Mouse (Mus musculus): ENCODE measurements around the gene Lypd4.

Lypd4 gene

DNA sequence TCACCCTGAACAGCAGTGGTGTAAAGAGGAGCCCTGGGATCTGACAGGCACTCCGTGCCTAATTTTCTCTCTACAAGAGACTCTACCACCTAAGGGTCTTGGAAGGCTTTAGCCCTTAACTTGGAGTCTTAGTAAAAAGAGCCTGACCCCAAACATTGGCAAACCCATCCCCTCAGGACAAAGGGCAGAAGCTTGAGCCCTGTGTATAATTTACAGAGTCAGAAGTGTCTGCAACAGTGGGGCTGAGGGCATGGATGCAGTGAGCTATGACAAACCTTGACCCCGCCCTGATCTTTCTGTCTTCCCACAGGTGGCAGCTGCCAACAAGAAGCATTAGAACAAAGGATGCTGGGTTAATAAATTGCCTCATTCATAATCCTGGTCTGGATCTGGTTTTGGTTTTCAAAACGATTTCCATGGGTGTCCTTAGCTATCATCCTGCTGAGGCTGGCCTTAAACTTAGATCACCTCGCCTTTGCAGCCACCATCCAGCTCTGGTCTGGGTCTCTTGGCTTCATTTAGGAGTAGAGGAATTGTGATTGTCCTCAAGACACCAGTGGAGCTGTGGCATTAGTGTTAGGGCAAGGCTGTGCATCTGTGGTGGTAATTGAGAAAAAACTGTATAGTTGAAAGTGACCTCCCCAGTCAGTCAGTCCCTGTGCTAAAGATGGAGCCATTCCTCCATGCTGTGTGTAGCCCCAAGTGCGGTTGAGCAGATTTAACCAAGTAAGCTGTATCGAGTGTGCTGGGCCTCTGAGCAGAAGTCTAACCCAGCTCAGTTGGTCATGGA lies 19.9 kb upstream of the Lypd4 start:
- intact Hi-C loops (cut with DNase I) = loop anchor here (2.0 to 5.0 kb wide), 3 partner anchors 15 to 75 kb away; no protein-coding TSS in a partner anchor

DNA sequence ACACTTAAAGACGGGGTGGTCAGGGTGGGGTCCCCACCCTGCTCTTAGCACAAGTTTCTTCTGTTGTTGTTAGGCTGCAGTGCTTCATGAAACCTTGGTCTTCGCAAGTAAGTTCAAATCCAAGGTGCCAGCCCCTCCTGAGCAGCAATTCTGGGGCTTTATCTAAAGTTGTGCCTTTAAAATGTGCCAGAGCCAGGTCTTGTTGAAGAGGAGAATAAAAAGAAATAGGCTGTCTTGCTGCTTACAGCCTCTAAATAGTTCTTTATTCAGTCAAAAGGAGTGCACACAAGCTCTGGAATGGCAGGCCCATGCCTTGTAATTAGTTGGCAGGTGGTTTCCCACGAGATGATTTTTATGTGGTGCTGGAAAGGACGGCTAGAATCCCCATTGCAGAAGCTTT lies 17.4 kb upstream of the Lypd4 start:
- intact Hi-C loops (cut with DNase I) = no loop called here

DNA sequence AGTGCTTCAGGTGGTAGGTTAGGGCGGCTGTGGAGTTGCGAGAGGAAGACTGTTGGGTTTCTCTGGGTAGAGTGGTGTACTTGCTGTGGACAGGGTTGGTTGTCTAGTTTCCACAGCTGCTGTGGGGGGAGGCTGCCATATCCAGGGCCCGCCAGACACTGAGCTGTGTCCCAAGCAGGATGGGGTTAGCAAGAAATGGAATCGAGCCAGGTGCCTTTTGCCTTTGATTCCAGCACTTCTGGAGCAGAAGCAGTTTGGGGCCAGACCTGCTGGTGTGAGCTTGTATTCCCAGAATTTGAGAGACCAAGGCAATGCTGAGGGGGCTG lies 16.5 kb upstream of the Lypd4 start:
- intact Hi-C loops (cut with DNase I) = no loop called here

DNA sequence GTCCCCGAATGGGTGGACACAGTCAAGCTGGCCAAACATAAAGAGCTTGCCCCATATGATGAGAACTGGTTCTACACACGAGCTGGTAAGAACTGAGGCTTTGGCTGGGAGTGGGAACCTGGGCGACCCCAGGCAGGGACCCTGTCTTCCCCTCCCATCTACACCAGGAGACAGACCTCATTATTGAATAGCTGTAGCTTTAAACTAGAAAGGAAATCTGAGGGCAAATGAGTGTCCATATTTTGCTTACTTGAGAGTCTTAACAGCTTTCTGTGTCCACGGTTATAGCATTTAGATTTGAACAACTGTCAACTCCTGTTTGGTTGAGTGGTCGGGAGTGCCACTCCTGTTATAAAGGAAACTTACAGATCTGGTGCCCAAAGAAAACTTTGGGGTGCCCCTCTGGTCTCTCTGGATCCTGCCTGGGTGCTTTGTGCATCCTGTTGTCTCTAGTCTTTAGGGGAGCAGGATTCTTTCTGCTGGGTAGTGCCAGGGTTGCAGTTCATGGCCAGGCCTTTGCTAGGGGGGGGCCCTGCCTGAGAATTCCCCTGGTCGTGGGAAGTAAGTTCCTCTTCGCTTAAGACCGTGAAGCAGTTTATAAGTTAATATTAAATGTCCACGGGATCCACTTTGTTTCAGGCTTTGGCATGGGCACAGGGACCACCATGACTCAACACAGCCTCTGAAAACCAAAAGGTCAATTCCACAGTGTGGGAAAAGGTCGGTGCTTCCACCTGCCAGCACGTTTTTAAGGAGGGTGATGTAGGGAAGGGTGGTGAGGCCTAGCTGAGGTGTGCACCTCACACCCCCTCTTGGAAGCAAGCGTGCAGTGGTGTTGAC lies 15.9 kb upstream of the Lypd4 start:
- intact Hi-C loops (cut with DNase I) = no loop called here

DNA sequence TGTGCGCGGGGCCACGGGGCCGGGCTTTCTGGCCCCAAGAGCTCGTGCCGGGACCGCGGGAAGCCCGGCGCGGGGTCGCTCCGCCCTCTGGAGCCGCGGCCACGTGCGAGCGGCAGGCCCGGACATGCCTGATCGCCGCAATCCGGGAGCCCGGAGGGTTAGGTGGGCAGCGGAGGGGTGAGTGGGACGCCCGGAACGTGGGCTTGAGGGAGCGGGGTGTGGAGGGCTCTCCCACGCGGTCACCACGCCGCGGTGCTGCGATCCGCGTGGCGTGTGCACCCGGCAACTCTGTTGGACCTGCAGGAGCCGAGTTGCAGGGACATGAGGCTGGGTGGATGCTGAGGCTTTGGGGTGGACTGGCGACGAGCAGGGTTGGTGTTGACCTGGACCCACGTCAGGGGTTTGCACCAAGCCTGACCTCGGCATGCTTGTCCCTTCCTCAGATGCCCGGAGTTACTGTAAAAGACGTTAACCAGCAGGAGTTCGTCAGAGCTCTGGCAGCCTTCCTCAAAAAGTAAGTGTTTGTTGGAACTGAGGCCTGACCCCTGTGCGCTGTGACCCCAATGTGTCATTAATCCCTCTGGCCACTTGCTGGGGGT lies 15.1 kb upstream of the Lypd4 start:
- intact Hi-C loops (cut with DNase I) = no loop called here

DNA sequence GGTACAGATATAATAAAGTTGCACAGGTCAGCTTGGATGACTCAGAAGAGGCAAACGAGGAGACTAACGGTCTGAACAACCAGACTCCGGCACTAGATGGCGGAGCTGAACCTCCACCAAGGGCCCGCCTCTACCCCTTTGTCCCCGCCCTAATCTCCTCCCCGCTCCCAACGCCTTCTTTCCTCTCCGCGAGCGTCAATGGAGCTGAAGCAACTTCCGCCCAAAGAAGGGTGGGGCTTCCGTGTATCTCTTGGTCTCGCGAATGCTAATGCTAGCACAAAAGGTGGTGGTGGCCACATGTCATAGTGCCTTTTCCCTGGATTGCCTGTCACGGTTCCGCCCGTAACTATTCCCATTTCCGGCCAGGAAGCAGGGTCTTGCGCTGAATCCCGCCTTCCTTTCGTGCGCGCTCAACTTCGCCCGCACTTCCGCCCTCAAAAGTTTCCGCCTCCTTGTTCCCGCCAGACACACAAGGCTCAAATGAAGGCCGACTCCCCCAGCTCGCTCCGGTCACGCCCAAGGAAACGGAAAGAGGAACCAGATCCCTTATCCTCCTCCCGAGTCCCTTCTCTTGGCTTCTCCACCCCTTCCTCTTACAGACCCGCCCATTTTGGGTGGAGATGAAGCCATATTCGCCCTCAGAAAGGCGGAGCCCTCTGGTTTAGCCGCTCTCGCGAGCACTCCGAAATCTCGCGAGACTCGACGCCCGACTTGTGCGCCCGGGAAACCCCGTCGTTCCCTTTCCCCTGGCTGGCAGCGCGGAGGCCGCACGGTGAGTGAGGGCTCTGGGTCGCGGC lies 14.4 kb upstream of the Lypd4 start, which contains the start of gene Rps19:
Rps19 (plus strand) TSS at position 476 of the 797 bp plus-strand sequence.
- intact Hi-C loops (cut with DNase I) = no loop called here

DNA sequence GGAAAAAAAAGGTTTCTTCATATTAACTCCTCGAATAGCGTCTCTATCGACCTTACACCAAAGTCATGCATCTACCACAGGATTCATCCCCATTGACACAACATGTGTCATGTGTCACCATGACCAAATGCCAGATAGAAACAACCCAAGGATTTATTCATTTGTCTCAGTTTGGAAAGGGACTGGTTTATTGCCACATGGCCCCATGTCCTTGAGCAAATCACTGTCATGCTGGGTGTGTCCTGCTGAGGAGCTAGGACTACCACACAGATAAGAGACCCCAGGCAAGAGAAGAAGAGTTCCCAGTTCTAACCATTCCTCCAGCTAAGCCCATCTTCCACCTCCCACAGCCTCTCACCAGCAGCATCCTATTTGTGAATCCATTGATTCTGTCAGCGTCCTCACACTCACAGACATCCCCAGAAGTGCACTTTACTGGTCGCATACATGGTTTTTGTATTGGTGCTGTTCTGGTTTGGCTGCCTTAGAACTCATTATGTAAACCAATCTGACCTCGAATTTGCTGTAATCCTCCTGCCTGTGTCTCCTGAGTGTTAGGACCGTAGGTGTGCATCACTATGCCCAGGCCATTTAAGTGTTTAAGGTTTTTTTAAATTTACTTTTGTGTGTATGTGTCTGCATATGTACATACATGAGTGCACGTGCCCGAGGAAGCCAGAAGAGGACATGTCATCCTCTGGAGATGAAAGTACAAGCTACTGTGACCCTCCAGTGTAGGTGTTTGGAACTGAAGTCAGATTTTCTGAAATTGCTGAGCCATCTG lies 12.9 kb upstream of the Lypd4 start:
- intact Hi-C loops (cut with DNase I) = no loop called here

DNA sequence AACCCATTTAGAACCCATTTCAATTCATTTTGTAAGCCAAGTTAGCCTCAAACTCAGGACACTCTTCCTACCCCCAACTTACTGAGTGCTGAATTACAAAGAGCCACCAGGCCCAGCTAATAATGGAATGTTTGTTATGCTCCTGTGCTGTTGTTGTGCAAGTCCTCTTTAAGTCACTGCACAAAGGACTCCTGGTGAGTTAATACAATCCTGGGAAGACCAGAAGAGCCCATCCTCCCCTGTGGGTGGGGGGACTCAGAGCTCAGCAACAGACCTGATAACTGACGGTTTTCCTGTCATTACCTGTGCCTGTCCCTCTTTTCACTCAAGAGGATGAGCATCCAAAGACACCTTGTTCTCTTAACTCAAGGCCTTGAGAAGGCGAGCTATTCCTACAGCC lies 9.9 kb upstream of the Lypd4 start:
- intact Hi-C loops (cut with DNase I) = loop anchor here (5.0 kb wide), 1 partner anchor 57 kb away; no protein-coding TSS in a partner anchor

DNA sequence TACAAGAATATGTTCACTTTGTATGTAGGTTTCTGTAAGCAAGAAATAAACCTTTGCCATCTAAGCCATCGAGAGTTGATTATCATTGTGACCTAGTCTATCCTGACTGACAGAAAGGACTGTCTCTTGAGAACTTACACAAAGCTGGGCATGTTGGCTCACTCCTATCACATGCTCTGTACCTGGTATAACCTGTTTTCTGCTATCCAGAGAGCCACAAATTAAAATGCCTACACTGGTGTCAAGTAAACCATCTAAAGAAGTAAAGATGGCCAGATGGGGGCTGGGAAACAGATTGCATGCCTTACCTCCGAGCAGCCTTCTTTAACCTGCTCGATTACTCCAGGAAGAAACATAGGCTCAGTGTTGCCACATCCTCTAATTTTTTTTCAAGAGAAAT lies 7.8 kb upstream of the Lypd4 start:
- intact Hi-C loops (cut with DNase I) = loop anchor here (5.0 kb wide), 1 partner anchor 55 kb away; no protein-coding TSS in a partner anchor

DNA sequence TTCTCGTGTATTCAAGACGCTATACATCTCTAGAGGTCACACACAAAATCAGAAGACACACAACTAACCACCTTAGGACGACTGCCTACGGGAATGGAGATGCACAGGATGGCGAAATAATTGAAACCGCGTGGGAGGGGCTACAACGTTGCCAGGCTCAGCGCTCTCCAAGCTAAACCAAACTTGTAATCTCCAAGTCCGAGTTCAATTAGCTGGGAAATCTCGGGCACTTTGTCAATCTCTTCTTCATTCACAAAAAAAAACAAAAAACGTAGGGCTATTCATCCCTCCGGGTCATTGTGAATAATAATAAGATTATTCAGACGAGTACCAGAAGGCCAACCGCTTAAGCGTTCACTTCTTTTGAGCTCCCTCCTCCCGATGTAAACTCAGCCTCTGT lies 661 bp downstream of the Lypd4 start:
- intact Hi-C loops (cut with DNase I) = no loop called here

DNA sequence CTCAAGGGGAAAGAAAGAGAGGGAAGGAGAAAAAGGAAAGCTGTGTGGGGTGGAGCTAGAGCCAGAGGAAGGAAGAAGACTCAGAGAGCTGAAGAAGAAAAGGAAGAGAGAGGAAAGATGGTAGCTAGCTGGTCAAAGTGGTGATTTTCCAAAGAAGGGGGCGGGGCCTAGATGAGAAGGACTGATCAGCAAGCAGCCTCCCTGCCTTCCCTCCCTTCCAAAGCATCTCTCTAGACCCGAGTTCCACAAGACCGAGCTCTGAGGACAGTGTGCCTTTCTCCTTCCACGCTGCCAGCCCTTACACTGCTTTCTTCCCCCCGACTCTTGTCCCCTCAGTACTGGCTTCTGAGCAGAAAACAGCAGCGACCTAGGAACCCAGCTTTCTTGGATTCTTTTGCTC lies 5.6 kb downstream of the Lypd4 start:
- intact Hi-C loops (cut with DNase I) = no loop called here

DNA sequence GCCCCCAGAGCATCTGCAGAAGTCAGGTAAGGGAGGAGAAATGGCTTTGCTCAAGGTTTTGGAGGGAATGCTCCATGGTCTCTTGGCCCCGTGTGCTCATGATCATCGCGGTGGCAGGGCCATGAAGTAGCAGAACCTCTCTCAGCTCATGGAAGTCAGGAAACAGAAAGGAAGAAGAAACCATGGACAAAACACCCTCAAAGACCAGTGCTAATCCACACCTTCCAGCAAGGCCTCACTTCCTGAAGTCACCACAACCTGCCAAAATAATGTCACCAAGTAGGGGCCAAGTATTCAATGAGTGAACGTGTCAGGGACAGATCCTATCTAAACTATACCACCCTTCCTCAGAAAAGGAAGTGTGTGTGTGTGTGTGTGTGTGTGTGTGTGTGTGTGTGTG lies 6.9 kb downstream of the Lypd4 start:
- intact Hi-C loops (cut with DNase I) = no loop called here

DNA sequence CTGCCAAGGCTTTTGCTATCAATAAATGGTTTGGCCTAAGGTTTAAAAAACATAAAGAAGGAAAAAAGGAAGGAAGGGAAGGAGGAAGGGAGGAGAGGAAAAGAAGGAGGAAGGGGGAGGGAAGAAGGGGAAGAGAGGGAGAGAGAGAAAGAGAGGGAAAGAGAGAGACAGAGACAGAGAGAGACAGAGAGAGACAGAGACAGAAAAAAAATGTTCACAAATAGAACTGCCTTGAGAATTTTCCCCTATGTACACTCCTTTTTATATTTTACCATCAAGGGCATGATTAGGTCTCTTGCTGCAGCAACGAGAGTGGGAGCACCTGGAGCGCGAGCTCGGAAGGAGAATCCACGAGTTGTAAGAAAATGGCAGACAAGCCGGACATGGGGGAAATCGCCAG lies 7.8 kb downstream of the Lypd4 start, which contains the start of gene Gm9844:
Gm9844 (plus strand) TSS at position 301 of the 400 bp plus-strand sequence.
- intact Hi-C loops (cut with DNase I) = no loop called here

DNA sequence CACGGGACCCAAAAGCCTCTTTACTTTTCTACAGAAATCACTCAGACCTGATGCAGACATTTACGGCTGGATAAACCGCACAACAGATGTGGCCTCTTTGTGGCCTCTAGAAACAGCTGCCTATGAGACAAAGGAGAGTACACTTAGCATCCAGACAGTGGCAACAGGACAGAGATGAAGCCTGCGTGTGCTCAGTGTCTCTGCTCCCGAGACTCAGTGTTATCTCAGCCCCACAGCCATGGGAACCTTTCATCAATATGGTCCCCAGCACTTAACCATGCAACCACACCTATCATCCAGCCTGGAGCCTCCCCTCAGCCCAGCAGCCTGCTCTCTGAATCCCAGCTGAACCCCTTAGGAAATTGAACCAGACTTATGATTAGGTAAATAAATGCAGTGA lies 10.5 kb downstream of the Lypd4 start:
- intact Hi-C loops (cut with DNase I) = no loop called here

DNA sequence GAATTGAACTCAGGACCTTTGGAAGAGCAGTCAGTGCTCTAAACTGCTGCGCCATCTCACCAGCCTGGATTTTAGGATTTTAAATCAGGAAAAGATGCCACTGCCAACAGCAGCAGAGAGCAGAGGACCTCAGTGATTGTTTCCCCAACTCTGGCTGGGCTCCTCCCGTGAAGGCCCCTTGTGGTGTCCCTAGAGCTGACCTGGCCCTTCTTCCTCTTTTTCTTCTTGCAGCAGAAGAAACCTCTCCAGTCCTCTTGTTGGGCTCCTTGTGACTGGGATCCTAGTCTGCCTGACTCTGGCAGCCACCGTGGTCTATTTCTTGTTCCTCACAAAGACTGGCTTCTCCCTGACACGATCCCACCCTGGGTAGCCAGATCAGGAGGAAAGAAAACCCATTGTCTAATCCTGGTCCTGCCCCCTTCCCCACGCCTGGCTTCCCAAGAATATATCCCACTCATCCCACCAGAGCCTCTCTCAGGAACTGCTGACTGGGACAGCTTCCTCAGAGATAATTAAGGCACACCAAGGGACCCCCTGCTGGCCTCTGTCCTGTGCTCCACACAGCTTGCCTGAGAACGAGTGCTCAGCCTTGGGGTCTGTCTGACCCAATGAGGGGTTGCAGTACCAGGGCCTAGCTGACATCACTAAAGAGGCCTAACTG lies 13.2 kb downstream of the Lypd4 start:
- intact Hi-C loops (cut with DNase I) = no loop called here

DNA sequence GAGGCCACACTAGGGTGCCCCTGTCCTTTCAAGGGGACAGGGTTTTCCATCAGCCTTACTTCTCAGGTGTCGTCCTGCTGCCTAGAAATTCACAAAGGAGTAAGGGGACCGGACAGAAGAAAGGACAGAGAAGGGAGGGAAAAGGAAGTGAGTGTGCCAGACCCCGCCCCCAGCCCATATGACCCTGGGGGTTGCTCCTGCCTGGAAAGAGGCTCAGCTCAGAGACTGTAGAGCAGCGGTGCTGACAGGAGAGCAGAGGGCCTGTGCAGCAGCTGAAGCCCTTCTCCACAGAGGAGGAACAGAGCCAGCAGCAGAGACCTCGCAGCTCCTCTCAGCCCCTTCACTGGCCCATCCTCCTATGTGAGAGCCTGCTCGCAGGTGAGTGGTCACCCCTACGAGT lies 16.0 kb downstream of the Lypd4 start:
- intact Hi-C loops (cut with DNase I) = no loop called here

DNA sequence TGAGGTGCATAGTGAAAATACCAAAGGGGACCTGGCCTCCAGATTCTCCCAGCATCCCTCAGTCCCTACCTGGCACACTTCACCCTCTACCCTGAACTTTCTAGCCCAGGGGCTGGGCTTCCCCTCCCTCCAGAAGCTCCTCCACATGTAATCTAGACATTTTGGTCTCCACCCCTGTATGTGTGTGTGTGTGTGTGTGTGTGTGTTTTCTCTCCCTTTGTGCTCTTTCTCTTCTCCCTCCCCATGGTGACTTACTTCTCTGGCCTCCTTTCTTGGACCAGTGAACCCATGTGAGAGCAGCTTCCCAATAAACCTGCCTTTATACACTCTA lies 16.5 kb downstream of the Lypd4 start:
- intact Hi-C loops (cut with DNase I) = no loop called here

DNA sequence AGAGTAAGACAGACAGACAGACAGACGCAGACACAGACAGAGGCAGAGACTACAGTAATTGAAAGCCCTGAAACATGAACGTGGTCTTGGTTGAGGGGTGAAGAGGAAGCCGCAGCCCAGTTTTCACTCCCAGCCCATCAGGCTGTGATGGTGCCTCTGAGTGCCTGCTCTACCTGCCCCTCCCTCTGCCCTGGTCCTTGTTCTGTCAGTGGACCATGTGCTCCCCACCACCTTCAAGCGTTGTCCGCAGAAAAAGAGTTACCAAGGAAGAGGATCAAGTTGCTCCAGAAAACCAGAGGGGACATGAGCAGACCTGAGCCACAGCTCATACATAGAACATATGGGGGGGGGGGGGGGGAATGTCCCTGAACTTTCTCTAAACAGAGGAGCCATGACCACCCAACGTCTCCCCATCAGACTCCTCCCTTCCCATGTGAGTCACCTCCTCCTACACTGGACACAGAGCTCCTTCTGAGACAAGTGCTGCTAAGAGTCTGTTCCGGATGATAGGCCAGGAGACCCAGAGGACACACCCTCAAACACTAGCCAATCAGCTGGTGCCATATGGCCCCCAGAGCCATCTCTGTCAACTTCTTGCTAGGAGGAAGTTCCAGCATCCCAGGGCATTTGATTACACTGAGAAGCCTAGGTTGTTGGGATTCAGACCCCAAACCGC lies 17.0 kb downstream of the Lypd4 start:
- intact Hi-C loops (cut with DNase I) = no loop called here

DNA sequence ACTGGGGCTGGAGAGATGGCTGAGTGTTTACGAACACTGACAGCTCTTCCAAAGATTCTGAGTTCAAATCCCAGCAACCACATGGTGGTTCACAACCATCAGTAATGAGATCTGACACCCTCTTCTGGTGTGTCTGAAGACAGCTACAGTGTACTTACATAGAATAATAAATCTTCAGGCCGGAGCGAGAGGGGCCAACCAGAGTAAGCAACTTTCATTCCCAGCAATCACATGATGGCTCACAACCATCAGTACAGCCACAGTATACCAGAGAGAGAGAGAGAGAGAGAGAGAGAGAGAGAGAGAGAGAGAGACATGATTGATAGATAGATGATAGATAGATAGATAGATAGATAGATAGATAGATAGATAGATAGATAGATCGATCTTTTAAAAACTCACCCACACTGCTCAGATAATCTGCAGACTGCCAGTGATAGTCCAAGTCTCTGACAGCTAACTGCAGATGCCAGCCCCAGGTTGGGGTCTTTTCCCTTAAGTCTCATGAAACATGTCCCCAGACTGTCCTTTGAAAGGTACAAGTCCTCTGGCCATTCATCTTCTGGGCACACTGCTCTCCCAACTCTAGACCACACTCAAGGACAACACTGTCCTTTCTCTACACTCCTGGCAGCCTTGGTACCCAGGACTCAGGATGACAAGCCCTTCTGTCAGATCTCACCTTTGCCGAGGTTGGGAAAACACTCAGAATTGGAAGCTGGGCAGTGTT lies 18.0 kb downstream of the Lypd4 start:
- intact Hi-C loops (cut with DNase I) = no loop called here
